Mouse (Mus musculus) bone marrow macrophage, adult 2 months (primary cell): ENCODE results near the gene Inppl1. TPM values are rescaled to one million over a fixed set of nuclear protein-coding genes. Genes with fewer than 3 reads are reported as not detected.

Experiments used
- H3K27ac ChIP-seq: 2 replicates; pipeline ENCODE4 v1.5.1; 2012; ENCODE audit warnings: low read depth, low read length; ENCODE audit not compliant: insufficient read depth
- H3K4me1 ChIP-seq: 2 replicates; pipeline ENCODE4 v1.6.1; 2012; ENCODE audit warnings: low read length; ENCODE audit not compliant: control insufficient read depth, insufficient read depth
- H3K4me3 ChIP-seq: 2 replicates; pipeline ENCODE4 v1.5.1; 2012; ENCODE audit warnings: mild to moderate bottlenecking, low read length, moderate library complexity; ENCODE audit not compliant: insufficient read depth
- CTCF ChIP-seq: IDR thresholded peaks from 2 replicates; pipeline ENCODE4 v1.5.1; 2012; ENCODE audit warnings: low read depth, mild to moderate bottlenecking, low read length, moderate library complexity
- POLR2A ChIP-seq: IDR thresholded peaks from 2 replicates; pipeline ENCODE4 v1.6.1; 2012; ENCODE audit warnings: mild to moderate bottlenecking, low read depth, low read length, borderline replicate concordance
- polyA plus RNA-seq: library from polyadenylated mRNA; stranded (reverse); fragments of >200 nt; gene quantifications from 2 replicates; pipeline ENCODE4 v1.2.4, GENCODE M21; 2012; ENCODE audit not compliant: missing spikeins, insufficient read depth, insufficient read length

Inppl1 gene
- polyA plus RNA-seq, 1 experiment: 115 TPM

DNA sequence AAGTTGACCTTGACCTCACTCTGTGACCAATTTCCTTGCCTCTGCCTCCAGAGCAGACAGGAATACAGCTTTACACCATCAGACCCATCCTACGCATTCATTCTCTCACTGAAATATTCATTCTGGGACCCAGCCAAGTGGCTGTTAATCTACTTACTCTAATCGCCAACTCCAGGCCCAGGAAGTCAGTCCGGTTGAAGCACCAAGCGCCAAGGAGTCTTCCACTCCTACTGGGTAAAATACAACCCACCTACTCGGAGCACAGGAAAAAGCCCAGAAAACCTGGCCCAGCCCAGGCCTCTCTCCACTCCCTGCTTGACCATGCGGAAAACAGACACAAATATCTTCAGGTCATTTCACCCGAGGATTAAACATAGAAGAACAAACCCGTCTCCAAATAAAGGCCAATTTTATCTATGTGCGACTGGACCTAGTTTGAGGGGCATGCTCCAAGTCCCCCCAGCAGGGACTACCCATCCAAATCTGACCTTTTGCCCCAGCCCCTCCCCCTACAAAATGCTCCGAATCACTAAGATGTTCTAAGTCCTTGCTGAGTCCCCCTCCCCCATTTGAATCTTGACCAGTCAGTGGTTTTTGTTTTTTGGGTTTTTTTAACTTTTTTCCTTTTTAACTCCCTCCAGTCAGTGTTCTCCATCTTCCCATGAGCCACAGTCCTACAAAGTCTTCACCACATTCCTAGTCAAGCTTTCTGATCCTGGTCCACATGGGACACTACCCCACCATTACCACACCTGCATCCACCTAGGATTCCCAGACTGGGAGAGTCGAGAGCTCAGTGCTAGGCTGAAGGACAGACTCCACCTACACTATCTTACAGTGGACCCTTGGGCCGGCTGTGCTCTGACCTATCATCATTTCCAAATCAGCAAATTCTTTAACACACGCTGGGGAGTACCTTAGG, 30.5 kb upstream of the Inppl1 start:
- H3K27ac ChIP-seq: no peak overlapping the region
- peaks cover 44% of the 10 kb centered on the region for H3K4me1 ChIP-seq
- no peak overlapping the region for H3K4me3 ChIP-seq
- TF ChIP-seq CTCF (no peak), POLR2A (no peak)

- H3K4me1 ChIP-seq: peaks cover 39% of the 10 kb centered on the region
- H3K27ac ChIP-seq: no peak overlapping the region
- no peak overlapping the region for H3K4me3 ChIP-seq
- no peak for TF ChIP-seq POLR2A
- TF ChIP-seq CTCF: no peak
These were observed 29.5 kb upstream of the Inppl1 start for GRCm38 (mm10) chr7:101867482-101867881.

DNA sequence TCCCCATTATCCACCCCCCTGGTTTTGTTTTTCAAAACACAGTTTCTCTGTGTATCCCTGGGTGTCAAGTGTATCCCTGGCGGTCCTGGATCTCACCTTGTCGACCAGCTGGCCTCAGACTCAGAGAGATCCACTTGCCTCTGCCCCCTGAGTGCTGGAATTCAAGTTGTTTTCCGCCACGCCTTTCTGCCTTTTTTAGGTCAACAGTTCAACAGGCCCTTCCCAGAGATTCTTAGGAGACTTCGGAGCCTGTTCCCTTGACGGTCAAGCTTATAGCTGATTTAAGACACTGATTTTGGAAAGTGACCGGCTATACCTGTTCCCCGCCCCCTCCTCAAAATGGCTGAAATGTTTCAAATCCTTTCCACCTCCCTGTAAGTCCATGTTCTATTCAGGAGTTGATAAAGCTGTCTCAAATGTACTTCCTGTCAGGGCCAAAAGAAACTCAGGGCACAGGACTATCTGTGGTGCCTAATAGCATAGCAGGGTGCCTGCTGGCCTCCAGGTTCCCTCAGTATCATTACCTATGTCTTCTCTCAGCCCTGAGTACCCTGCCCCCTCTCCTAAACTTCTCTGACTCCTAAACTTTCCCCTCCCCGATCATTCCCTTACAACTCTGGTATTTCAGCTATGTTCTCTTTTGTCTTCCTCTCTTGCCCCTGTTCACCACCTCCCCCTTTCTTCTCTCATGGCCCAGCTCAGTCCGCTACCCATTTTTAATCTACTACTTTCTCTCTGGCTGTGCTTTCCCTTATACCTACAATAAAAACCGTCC, 28.6 kb upstream of the Inppl1 start:
- no peak for TF ChIP-seq POLR2A
- no peak for TF ChIP-seq CTCF
- Histone ChIP-seq H3K4me1 (peaks cover 33% of the 10 kb centered on the region), H3K27ac (no peak overlapping the region), H3K4me3 (no peak overlapping the region)

DNA sequence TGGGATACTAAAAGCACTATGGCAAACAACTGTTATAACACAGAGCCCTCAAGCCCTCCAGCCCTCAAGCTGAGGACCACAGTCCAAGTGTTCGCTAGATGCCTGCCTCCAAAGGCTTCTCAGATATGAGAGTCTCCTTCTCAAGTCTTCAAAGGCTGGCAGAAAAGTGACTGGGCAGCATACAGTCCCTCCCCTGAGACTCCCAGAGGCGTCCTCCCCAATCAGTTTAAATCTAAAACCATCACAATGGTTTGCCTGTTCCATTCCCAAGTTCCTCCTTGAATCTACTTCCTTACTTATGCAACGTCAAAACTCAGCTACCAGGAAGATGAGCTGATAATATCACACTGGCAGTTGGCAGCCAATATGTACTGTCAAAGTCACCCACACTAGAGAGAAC, 25.4 kb upstream of the Inppl1 start, which contains the start of gene Anapc15:
Gene Anapc15, plus strand, starts transcription at position 301 of the 400 bp plus-strand sequence.
- no peak for TF ChIP-seq POLR2A
- TF ChIP-seq CTCF: no peak
- Histone ChIP-seq H3K27ac (peak within 1 kb of the TSS; percentile 39), H3K4me1 (peaks cover 17% of the 10 kb centered on the region), H3K4me3 (no peak within 1 kb of the TSS)

GRCm38 (mm10) chr7:101862291-101862690, 24.3 kb upstream of the Inppl1 start:
- peaks cover 27% of the 10 kb centered on the region for H3K4me1 ChIP-seq
- no peak overlapping the region for H3K4me3 ChIP-seq
- H3K27ac ChIP-seq: no peak overlapping the region
- TF ChIP-seq POLR2A (no peak), CTCF (no peak)

- no peak overlapping the region for H3K27ac ChIP-seq
- TF ChIP-seq POLR2A (no peak), CTCF (no peak)
- no peak overlapping the region for H3K4me3 ChIP-seq
- peaks cover 40% of the 10 kb centered on the region for H3K4me1 ChIP-seq
These were observed 22.9 kb upstream of the Inppl1 start for GRCm38 (mm10) chr7:101860978-101861377.

DNA sequence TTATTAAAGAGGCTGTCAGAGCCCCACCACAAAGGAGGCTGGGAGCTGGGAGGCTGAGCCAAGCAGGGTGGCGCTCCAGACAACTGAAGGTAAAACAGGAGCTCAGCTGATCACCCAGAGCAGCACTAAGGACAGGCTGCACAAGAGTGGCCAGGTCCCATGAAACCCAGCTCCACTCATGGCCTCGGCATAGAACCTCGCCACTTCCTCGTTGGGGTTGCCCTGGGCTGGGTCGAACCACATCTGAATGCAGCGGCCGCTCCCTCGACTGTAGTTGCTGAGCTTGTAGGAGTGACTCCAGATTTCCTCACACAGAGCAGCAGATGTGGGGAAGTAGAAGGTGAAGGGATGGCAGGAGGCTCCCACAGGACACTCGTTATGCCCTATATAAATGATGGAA, 20.3 kb upstream of the Inppl1 start:
- Histone ChIP-seq H3K4me3 (no peak overlapping the region), H3K4me1 (peaks cover 45% of the 10 kb centered on the region), H3K27ac (peak overlapping the region; percentile 68)
- TF ChIP-seq CTCF (no peak), POLR2A (no peak)

DNA sequence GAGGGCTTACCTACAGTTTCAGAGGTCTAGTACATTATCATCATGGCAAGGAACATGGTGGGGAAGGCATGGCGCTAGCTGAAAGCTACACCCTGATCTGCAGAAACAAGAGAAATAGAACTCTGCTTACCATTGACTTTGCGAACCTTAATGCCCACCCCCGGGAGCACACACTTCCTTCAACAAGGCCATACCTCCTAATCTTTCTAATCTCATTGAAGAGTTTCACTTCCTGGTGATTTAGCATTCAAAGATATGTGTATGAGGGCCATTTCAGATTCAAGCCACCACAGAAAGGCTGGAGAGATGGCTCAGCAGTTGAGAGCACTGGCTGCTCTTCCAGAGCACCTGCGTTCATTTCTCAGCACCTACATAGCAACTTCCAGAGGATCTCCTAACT, 19.1 kb upstream of the Inppl1 start, which contains the start of gene Folr2:
Gene Folr2, minus strand, starts transcription at position 101 of the 400 bp plus-strand sequence.
- TF ChIP-seq POLR2A: no peak
- TF ChIP-seq CTCF: no peak
- 0 out of 2 replicates have a peak within 1 kb of the TSS, but pooled peaks have one; percentile 68 for H3K27ac ChIP-seq
- H3K4me3 ChIP-seq: no peak within 1 kb of the TSS
- peaks cover 52% of the 10 kb centered on the region for H3K4me1 ChIP-seq

GRCm38 (mm10) chr7:101853816-101854215, 15.8 kb upstream of the Inppl1 start:
- peaks cover 70% of the 10 kb centered on the region for H3K4me1 ChIP-seq
- TF ChIP-seq POLR2A: no peak
- no peak for TF ChIP-seq CTCF
- H3K27ac ChIP-seq: peak overlapping the region; percentile 88
- no peak overlapping the region for H3K4me3 ChIP-seq
